Mouse (Mus musculus) MEL (cell line): Measurements from ENCODE around the gene Sun5.

Source experiments
- EP300 ChIP-seq, 2 experiments: IDR thresholded peaks; 2 replicates each; pipeline ENCODE4 v1.6.1; 2011; ENCODE audit warnings: improper control_type of control experiment in 2 of 2, low read length in 2 of 2, low read depth in 1 of 2, mild to moderate bottlenecking in 1 of 2
- GATA1 ChIP-seq: IDR thresholded peaks from 2 replicates; pipeline ENCODE4 v1.6.1; 2011; ENCODE audit warnings: low read depth, low read length, improper control_type of control experiment
- POLR2A ChIP-seq, 2 experiments: IDR thresholded peaks; 2 replicates each; pipeline ENCODE4 v1.6.1; 2011 to 2012; ENCODE audit warnings: low read length in 2 of 2, mild to moderate bottlenecking in 2 of 2, control low read depth in 1 of 2, improper control_type of control experiment in 1 of 2, low read depth in 1 of 2, moderate library complexity in 1 of 2; ENCODE audit not compliant: control insufficient read depth in 1 of 2, insufficient read depth in 1 of 2, poor library complexity in 1 of 2
- POLR2AphosphoS5 ChIP-seq: IDR thresholded peaks from 2 replicates; pipeline ENCODE4 v1.6.1; 2012; ENCODE audit warnings: low read depth, borderline replicate concordance, mild to moderate bottlenecking, inconsistent platforms, low read length, moderate library complexity, mixed read lengths
- RAD21 ChIP-seq: IDR thresholded peaks from 2 replicates; pipeline ENCODE4 v1.6.1; 2011; ENCODE audit warnings: mild to moderate bottlenecking, low read depth, low read length, improper control_type of control experiment
- RCOR1 ChIP-seq: IDR thresholded peaks from 2 replicates; pipeline ENCODE4 v1.6.1; 2012; ENCODE audit warnings: low read depth, mild to moderate bottlenecking, inconsistent platforms, low read length, improper control_type of control experiment

GRCm38 (mm10) chr2:153824593-153824992 is 46.3 kb downstream of the Sun5 start:
- TF ChIP-seq POLR2AphosphoS5, result no peak
- TF ChIP-seq RCOR1, result no peak
- TF ChIP-seq RAD21, result no peak
- no peak for TF ChIP-seq GATA1
- no peak for TF ChIP-seq POLR2A (IDR thresholded peaks at IDR 0.05; ENCODE audit: control insufficient read depth in 1 of 2, insufficient read depth in 1 of 2, low read depth in 1 of 2, low read length in 2 of 2, poor library complexity in 1 of 2)
- TF ChIP-seq EP300 (IDR thresholded peaks at IDR 0.05; ENCODE audit: low read depth in 1 of 2, low read length in 2 of 2), result no peak
